Mouse (Mus musculus) CH12.LX (cell line): ENCODE results near the gene Bmpr1a.

Experiments used
- EP300 ChIP-seq: IDR thresholded peaks from 2 replicates; pipeline ENCODE4 v1.6.1; 2011; ENCODE audit warnings: low read length, improper control_type of control experiment
- POLR2A ChIP-seq: IDR thresholded peaks from 2 replicates; pipeline ENCODE4 v1.6.1; 2011; ENCODE audit warnings: low read depth, mild to moderate bottlenecking, improper control_type of control experiment, low read length

- TF ChIP-seq EP300 (no peak), POLR2A (no peak)
Observed at GRCm38 (mm10) chr14:34444368-34444767, 58.8 kb downstream of the Bmpr1a start.
